Mouse (Mus musculus): ENCODE data around the gene Amigo1.

- peak; percentile 29; the same call in 1 of the 2 replicates for TF ChIP-seq CTCF (IDR thresholded peaks at IDR 0.05; ENCODE audit: low read depth)
- no peak for TF ChIP-seq EP300 (IDR thresholded peaks at IDR 0.05; ENCODE audit: low read depth)
These were observed 24.0 kb downstream of the Amigo1 start for GRCm38 (mm10) chr3:108209946-108210770.
